Mouse (Mus musculus) urinary bladder, postnatal 14 days (tissue): ENCODE results near the gene Kif24.

Experiments used
- DNase-seq: peaks from one replicate; pipeline ENCODE4 v3.0.0; 2021; ENCODE audit warnings: low spot score

Gene Kif24

DNA sequence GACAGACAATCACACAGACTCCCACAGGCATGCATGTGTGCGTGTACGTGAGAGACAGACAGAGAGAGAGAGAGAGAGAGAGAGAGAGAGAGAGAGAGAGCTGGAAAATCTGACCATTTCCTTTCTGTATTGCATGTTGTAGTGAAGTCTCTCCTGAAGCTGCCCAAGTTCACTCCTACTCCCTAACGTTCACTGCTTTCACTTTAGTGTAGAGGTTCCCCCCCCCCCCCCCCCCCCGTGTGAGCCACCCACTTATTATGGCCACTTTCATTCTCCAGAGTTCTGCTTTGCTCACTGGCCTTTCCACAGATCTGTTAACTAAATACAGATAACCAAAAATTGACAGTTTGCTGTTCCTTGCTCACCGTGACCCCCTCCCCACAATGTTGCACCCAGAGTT, 116.8 kb downstream of the Kif24 start:
- no peak for DNase-seq

DNA sequence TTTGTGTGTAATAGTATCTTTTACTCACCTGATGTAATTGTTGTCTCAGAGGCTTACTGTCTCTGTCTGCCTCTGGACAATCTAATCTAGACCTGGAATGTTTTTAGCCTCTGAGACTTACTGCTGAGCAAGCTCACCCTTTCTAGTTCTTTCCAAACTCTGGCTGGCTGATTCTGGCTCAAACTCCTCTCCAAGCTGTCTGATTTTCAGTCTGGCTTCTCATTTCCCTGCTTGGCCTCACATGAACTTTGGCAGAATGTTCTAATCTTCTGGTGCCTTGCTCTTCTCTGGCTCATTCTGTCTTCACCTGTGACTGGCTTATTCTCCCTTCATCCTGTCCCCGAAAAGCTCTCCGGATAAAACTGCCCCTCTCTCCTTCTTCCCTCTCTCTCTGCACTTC, 118.7 kb downstream of the Kif24 start:
- no peak for DNase-seq

DNA sequence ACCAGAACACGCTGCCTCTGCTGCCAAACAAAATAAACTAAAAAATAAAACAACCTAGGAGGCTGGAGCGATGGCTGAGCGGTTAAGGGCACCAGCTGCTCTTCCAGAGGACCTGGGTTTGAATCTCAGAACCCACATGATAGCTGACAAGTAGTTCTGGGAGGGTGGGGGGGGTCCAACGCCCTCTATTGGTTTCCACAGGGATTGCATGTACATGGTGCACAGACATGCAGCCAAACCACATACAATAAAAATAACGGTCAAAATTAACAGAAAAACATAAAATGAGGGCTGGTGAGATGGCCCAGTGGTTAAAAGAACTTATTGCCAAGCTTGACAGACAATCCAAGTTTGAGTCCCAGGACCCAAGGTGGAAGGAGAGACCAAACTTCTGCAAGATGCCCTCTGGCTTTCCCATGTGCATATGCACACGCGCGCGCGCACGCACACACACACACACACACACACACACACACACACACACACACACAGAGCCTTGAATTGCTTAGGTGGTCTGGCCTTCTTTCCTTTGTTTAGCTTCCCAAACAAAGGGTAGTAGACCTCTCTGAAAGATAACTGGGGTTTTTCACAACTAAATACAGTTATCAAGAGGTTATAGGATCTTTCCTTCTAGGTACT, 123.7 kb downstream of the Kif24 start:
- no peak for DNase-seq
